ENCODE assay signal across 8 mouse cellular contexts in the genomic region with DNA sequence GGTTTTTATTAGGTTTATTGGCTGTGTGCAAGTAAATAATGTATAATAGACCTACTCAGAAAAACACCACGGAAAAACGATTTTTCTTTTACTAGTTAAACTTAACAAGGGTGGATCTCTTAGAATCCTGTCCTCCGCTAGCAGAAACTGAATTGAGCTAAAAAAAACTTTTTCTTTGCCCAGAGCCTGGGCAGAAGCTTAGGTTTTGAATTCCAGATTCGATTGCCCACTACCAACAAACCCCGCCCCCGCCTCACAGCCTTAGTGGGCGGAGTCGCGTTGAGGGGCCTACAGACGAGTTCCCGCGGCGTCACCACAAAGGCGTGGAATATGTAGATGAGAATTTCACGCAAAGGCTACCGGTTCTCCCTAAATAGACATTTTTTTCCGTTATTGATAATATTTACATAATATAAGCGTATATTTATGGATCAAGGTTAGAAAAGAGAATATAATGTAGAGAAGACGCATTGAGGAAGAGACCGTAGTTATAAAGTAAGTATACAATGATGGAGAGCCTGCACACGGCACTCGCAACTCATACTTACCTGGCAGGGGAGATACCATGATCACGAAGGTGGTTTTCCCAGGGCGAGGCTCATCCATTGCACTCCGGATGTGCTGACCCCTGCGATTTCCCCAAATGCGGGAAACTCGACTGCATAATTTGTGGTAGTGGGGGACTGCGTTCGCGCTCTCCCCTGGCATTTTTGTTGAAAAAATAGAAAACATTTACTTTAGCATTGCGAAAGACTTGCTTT. TPM values are rescaled to one million over a fixed set of nuclear protein-coding genes. Genes with fewer than 3 reads are reported as not detected.
DNase-seq lines count a peak whose midpoint lies in the region; ATAC-seq and TF ChIP-seq lines count a peak whose summit lies in the region.

No protein-coding gene starts in this region.

- peak overlapping the region; percentile 75 for H3K27ac ChIP-seq in cortical plate, adult 2 months (ENCODE audit: insufficient read depth, low read length)

- peak; percentile 71 for ATAC-seq in activated CD4-positive, CD25-positive, alpha-beta regulatory T cell, adult 4 months
- peak; percentile 59 for ATAC-seq in megakaryocyte progenitor cell, adult 5-6 weeks (replicated peaks; ENCODE audit: poor library complexity)

- no peaks in the 10 kb centered on the region for H3K4me1 ChIP-seq in cortical plate, adult 2 months (ENCODE audit: control insufficient read depth, insufficient read depth, low read length)

- TF ChIP-seq POLR2A in cortical plate, adult 2 months (IDR thresholded peaks at IDR 0.05; ENCODE audit: extremely low read depth, insufficient read depth, low read length): peak; percentile 100

- peak; percentile 87 to 96 for DNase-seq in gastrocnemius, adult 8-10 months (ENCODE audit: low spot score in 2 of 2)
- peak; percentile 99 for DNase-seq in induced T-regulatory cell, adult 2 months (ENCODE audit: low read depth)
- peak; percentile 89 to 95 for DNase-seq in left cerebral cortex, adult 9 months (ENCODE audit: low spot score in 2 of 2)
- peak; percentile 90 for DNase-seq in right cerebral cortex, postnatal 14 days
- DNase-seq in urinary bladder, postnatal 36 days (ENCODE audit: low spot score in 2 of 2): peak; percentile 85 to 93

- H3K4me3 ChIP-seq in cortical plate, adult 2 months (ENCODE audit: insufficient read depth, low read length): peak overlapping the region; percentile 52

- no peak for TF ChIP-seq CTCF in cortical plate, adult 2 months (IDR thresholded peaks at IDR 0.05; ENCODE audit: extremely low read depth, insufficient read depth, low read length)

RNA-seq across cellular contexts. Expression of gene Eapp, which starts 0.7 kb away (rescaled TPM):
- polyA plus RNA-seq in activated CD4-positive, CD25-positive, alpha-beta regulatory T cell, adult 4 months (2017; shearing (Covaris generic)): 100 to 1,000 TPM; 103 to 138 TPM
- polyA plus RNA-seq in cortical plate, adult 2 months (2012; rRNA removed): 25.9 and 27.0 TPM in 2 replicates
- total RNA-seq in gastrocnemius, adult 8-10 months (2022): 10 to 100 TPM; 15.1 to 24.6 (median 15.1) TPM
- total RNA-seq in megakaryocyte progenitor cell, adult 5-6 weeks (2015): 52.0 and 58.7 TPM in 2 replicates
- total RNA-seq in megakaryocyte progenitor cell, adult 5-6 weeks (2017): 42.7 and 75.4 TPM in 2 replicates

RNA-seq across cellular contexts. Expression of gene Sptssa, which starts 40.0 kb away (rescaled TPM):
- polyA plus RNA-seq in activated CD4-positive, CD25-positive, alpha-beta regulatory T cell, adult 4 months (2017; shearing (Covaris generic)): 100 to 1,000 TPM; 207 to 223 TPM
- polyA plus RNA-seq in cortical plate, adult 2 months (2012; rRNA removed): 49.9 and 52.8 TPM in 2 replicates
- 10 to 100 TPM; 16.3 to 23.9 (median 19.2) TPM for total RNA-seq in gastrocnemius, adult 8-10 months (2022)
- total RNA-seq in megakaryocyte progenitor cell, adult 5-6 weeks (2015): 232 and 247 TPM in 2 replicates
- 160 and 165 TPM in 2 replicates for total RNA-seq in megakaryocyte progenitor cell, adult 5-6 weeks (2017)

Comparison
In these comparisons a context has a peak if more than half of its experiments do, and no peak if none do; other contexts are left out.
1. Peak in every context shown above with its lines: DNase-seq, ATAC-seq, H3K4me3 ChIP-seq and H3K27ac ChIP-seq.
2. RNA of gene Sptssa, which starts 40.0 kb away (total RNA-seq): 160 to 247 TPM in megakaryocyte progenitor cell, adult 5-6 weeks; 16.3 to 23.9 TPM in gastrocnemius, adult 8-10 months; every median in the first group is over 4 times any median in the second.